Mouse (Mus musculus): Measurements from ENCODE around the gene Nup107.

DNA sequence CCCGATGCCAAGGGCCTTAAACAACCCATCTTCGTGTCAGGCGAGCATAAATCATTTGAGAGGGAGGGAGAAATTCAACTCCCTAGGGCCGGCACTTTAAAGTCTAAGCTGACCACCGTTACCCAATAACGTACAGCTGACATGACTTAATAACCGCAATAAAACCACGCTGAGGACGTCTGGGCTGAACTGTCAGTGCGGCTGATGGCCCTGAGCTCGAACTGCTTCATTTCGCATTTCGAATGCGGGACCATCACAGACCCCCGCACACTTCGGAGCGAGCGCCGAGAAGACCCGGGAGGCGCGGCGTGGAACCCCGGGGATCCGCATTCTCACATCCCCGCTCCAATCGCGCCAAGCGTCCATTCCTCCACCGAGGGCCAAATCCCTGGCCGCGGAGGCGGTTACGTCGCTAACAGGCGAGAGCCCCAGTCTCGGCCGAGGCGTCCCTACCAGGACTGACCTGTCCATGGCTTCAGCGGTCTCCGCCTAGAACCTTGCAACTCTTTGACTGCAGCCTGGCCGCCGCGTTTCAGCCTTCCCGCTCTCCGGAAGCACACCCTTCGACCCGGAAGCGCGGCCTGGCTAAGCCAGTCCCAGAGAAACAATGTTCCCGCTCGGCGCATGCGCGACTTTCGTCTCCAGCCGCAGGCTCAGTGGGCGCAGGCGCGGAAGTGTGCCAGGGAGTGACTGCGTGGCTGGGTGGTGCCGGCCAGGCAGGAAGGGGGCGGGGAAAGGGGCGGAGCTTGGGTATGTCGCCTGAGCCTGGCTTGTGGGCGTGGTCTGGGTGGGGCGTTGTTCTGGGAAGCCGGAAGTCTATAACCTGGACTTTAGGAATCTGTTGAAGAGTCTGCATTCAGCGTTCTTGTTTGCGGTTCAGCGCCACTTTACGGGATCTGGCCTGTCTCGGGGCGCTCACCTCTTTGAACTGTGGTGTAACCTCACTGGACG is at the start of gene Nup107:
- TF ChIP-seq GATA1 (IDR thresholded peaks at IDR 0.05; ENCODE audit: low read length): no peak
- no peak for TF ChIP-seq TAL1 (IDR thresholded peaks at IDR 0.05; ENCODE audit: low read length)

All from erythroblast, embryonic 14.5 days (primary cell).